Mouse (Mus musculus) spleen, adult 2 months (tissue): ENCODE results near the gene Nfic. TPM values are rescaled to one million over a fixed set of nuclear protein-coding genes. Genes with fewer than 3 reads are reported as not detected.

Experiments used
- DNase-seq, 2 experiments: peaks; one replicate each; pipeline versions ENCODE4 v3.0.0 to v3.0.0-alpha.2; 2012 to 2021; ENCODE audit warnings: low spot score in 2 of 2, low read depth in 1 of 2
- H3K27ac ChIP-seq: fragments of 200-500 bp; 2 replicates; pipeline ENCODE4 v1.5.1; 2012; ENCODE audit warnings: low read length, inconsistent platforms; ENCODE audit not compliant: insufficient read depth
- H3K27me3 ChIP-seq: fragments of 200-500 bp; 2 replicates; pipeline ENCODE4 v1.6.1; 2012; ENCODE audit warnings: mild to moderate bottlenecking, moderate library complexity, low read length, inconsistent platforms; ENCODE audit not compliant: control insufficient read depth, insufficient read depth
- H3K36me3 ChIP-seq: fragments of 200-500 bp; 2 replicates; pipeline ENCODE4 v1.6.1; 2012; ENCODE audit warnings: mild to moderate bottlenecking, low read length, inconsistent platforms; ENCODE audit not compliant: control insufficient read depth, insufficient read depth
- H3K4me1 ChIP-seq: fragments of 200-500 bp; 2 replicates; pipeline ENCODE4 v1.6.1; 2011; ENCODE audit warnings: inconsistent platforms; ENCODE audit not compliant: control insufficient read depth, insufficient read depth, insufficient read length
- H3K4me3 ChIP-seq: fragments of 200-500 bp; 2 replicates; pipeline ENCODE4 v1.5.1; 2011; ENCODE audit warnings: mild to moderate bottlenecking, inconsistent platforms; ENCODE audit not compliant: insufficient read depth, insufficient read length; ENCODE audit errors: extremely low read depth
- CTCF ChIP-seq: fragments of 200-500 bp; IDR thresholded peaks from 2 replicates; pipeline ENCODE4 v1.5.1; 2011; ENCODE audit warnings: mild to moderate bottlenecking, inconsistent platforms; ENCODE audit not compliant: insufficient read depth, insufficient read length, insufficient replicate concordance; ENCODE audit errors: extremely low read depth
- POLR2A ChIP-seq: fragments of 200-500 bp; IDR thresholded peaks from 2 replicates; pipeline ENCODE4 v1.6.1; 2011; ENCODE audit warnings: low read depth, low read length, inconsistent platforms
- WGBS: fragments of 180-500 bp; shearing (Covaris S2); methylation state at CpG from one replicate; pipeline ENCODE4 v1.1.7; 2018; 5-methylcytosine and 5-hydroxymethylcytosine counted together
- polyA plus RNA-seq: library from polyadenylated mRNA; depleted of rRNA; stranded (reverse); fragments of >200 nt; gene quantifications from 2 replicates; pipeline ENCODE4 v1.2.3, GENCODE M21; 2012

Nfic gene
- polyA plus RNA-seq, 1 experiment = 26.0 TPM

DNA sequence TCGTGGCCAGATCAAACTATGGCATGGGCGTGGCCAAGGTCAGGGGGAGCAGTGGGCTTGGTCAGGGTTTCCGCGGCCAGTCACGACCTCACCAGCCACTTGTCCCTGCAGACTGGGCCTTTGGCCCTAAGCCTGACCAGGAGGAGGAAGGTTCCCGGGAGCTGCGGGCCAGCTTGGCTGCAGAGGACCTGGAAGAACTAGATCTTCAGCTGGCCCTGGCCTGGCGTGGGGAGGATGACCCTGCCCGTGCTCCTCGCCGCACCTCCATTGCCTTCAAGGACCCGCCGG is 64.8 kb downstream of the Nfic start:
- TF ChIP-seq POLR2A (no peak), CTCF (no peak)
- WGBS = 92% methylated on average over 13 of the region's 13 CpGs
- no peak overlapping the region for H3K4me3 ChIP-seq
- no peak for DNase-seq
- no peaks in the 10 kb centered on the region for H3K27me3 ChIP-seq
- H3K36me3 ChIP-seq = peaks cover 14% of the 10 kb centered on the region
- peaks cover 13% of the 10 kb centered on the region; the same call in 1 of the 2 replicates for H3K4me1 ChIP-seq
- no peak overlapping the region for H3K27ac ChIP-seq

DNA sequence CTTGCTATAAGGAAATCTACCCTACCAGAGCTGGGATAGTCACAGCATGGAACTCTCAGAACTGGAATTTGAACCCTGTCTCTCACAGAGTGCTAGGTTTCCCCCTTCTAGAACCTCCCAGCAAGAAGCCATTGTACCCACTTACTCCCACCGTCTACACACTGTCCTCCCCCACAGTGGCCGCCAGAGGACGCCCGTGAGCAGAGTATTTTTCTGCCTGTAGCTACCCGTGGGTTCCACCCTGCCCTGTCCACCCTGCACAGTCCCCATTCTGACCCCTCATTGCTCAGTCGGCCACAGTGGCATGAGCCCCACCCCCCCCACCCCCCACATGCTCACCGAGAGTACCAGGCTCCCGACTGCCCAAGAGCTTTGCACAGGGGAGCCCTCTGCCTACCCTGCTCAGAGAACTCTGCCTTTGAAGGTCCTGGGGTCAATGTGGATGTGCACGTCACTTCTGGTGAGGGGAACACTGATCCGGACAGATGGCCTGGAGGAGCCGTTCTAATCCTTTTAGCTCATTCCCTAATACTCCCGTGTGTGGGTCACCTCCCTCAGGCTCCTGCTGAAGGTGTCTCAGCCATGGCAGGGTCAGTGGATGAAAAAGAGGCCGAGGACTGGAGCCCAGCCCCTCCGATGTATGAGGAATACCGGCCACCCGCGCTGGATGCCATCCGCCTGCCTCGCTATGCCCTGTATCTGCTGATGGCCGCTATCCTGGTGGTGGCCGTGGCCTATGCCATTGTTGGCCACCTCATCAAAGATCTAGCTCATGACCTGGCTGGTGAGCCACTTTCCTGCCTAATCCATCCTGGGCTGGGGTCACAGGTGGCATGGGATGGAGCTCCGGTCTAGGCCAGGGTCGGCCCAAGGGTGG is 65.4 kb downstream of the Nfic start:
- H3K36me3 ChIP-seq = peaks cover 14% of the 10 kb centered on the region
- H3K27ac ChIP-seq = no peak overlapping the region
- DNase-seq = peak in 1 of 2 experiments; percentile 66
- 58% methylated on average over 23 of the region's 23 CpGs for WGBS
- H3K4me3 ChIP-seq = no peak overlapping the region
- peaks cover 17% of the 10 kb centered on the region; the same call in 1 of the 2 replicates for H3K4me1 ChIP-seq
- no peaks in the 10 kb centered on the region for H3K27me3 ChIP-seq
- TF ChIP-seq CTCF (peak; percentile 90), POLR2A (no peak)

- Histone ChIP-seq H3K4me3 (no peak overlapping the region), H3K36me3 (peaks cover 14% of the 10 kb centered on the region), H3K27me3 (no peaks in the 10 kb centered on the region), H3K4me1 (peaks cover 19% of the 10 kb centered on the region; the same call in 1 of the 2 replicates), H3K27ac (no peak overlapping the region)
- 88% methylated on average over 3 of the region's 3 CpGs for WGBS
- no peak for TF ChIP-seq CTCF
- TF ChIP-seq POLR2A = no peak
- no peak for DNase-seq
Measured at GRCm38 (mm10) chr10:81389373-81389772, 66.1 kb downstream of the Nfic start.

DNA sequence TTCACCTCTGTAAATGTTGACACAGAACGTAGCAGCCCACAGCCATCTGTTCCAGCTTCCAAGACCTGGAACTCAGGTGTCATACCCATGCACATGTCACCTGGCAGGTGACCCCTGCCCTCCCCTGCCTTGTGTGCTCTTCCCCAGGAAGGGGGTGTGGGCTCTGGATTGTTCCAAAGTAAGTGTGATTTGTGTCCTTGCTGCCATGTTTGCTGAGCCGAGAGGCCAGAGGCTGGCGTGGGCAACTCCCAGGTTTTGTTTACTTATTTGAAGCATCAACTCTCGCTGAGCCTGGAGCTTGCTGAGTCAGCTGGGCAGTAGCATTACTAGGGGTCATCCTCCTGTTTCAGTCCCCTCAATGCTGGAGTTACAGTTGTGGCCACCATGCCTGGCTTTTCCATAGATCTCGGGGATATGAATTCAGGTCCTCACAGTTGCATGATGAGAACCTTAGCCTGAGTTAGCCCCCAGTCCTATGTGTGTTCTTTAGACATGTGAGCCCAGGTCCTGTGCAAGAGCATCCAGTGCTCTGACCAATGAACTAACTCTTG is 66.9 kb downstream of the Nfic start, which contains the start of gene Gm48552:
Gm48552 (plus strand) TSS at position 501 of the 551 bp plus-strand sequence.
- no peaks in the 10 kb centered on the region for H3K27me3 ChIP-seq
- H3K4me1 ChIP-seq = peaks cover 16% of the 10 kb centered on the region; the same call in 1 of the 2 replicates
- TF ChIP-seq POLR2A (no peak), CTCF (no peak)
- H3K4me3 ChIP-seq = no peak within 1 kb of the TSS
- H3K36me3 ChIP-seq = peaks cover 14% of the 10 kb centered on the region
- H3K27ac ChIP-seq = no peak within 1 kb of the TSS
- WGBS = 92% methylated on average over 5 of the region's 5 CpGs
- no peak for DNase-seq

- H3K27me3 ChIP-seq = no peaks in the 10 kb centered on the region
- no peak overlapping the region for H3K27ac ChIP-seq
- H3K36me3 ChIP-seq = peaks cover 14% of the 10 kb centered on the region
- no peak for DNase-seq
- TF ChIP-seq CTCF (no peak), POLR2A (no peak)
- 95% methylated on average over 20 of the region's 20 CpGs for WGBS
- H3K4me3 ChIP-seq = no peak overlapping the region
- peaks cover 9% of the 10 kb centered on the region; the same call in 1 of the 2 replicates for H3K4me1 ChIP-seq
Measured at GRCm38 (mm10) chr10:81387716-81388115, 67.7 kb downstream of the Nfic start.

DNA sequence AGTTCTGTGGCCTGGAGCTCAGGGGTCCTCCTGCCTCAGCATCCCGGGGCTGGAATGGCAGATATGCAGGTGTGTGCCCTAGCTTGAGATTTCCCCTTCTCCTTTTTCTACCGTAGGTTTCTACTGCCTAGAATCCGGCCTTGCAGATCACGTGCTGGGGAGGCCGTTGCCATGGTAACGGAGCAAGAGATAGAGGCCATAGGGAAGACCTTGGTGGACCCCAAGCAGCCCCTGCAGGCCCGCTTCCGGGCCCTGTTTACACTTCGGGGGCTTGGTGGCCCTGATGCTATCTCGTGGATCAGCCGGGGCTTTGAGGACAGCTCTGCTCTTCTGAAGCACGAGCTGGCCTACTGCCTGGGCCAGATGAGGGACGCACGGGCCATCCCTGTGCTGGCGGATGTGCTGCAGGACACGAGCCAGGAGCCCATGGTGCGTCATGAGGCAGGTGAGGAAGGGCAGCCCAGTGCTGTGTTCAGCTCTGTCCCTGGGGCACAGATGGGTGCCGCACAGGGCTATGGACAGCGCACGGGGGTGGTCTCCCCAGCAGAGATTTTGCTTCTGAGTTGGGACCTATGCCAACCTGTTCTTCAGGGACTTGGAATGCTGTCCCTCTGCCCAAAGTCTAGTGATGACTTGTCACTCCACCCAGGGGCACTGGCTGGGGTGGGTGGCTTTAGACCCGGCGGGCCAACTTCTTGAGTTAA is 69.7 kb downstream of the Nfic start:
- Histone ChIP-seq H3K4me1 (peaks cover 7% of the 10 kb centered on the region; the same call in 1 of the 2 replicates), H3K4me3 (no peak overlapping the region), H3K27ac (no peak overlapping the region), H3K27me3 (no peaks in the 10 kb centered on the region), H3K36me3 (peaks cover 14% of the 10 kb centered on the region)
- DNase-seq = no peak
- WGBS = 82% methylated on average over 22 of the region's 22 CpGs
- TF ChIP-seq CTCF = no peak
